Mouse (Mus musculus) left cerebral cortex, postnatal 25 days (tissue): ENCODE data around the gene Ywhag. TPM values are rescaled to one million over a fixed set of nuclear protein-coding genes. Genes with fewer than 3 reads are reported as not detected.
A peak's percentile ranks its signal among the peaks of the same experiment; 100 is the strongest.

Experiments
- DNase-seq, 2 experiments: peaks; one replicate each; pipeline ENCODE4 v3.0.0; 2022; ENCODE audit warnings: low spot score in 2 of 2, mixed read lengths in 1 of 2
- intact Hi-C: fragments of 180-260 bp; cut with DNase I; formaldehyde crosslinking; loops from one replicate; pipeline ENCODE4 v1.15.1; 2025
- total RNA-seq, 2 experiments: library from RNA; stranded (reverse); gene quantifications; 2 replicates each; pipeline ENCODE4 v1.2.3; 2021

The Ywhag gene
- total RNA-seq, 2 experiments from 2014 or later, result 1,217 to 1,308 TPM

GRCm38 (mm10) chr5:135867637-135868593, 66.5 kb downstream of the Ywhag start:
- peak; percentile 56 to 62 for DNase-seq
- intact Hi-C loops, result no loop called here

GRCm38 (mm10) chr5:135866662-135867061, 67.8 kb downstream of the Ywhag start:
- intact Hi-C loops, result no loop called here
- DNase-seq, result no peak

Other genes with a start within 250 kb of the Ywhag start
- gene Tmem120a, start 190.2 kb downstream of the Ywhag start, total RNA-seq, result 10 to 100 TPM; 13.5 to 18.7 TPM
- gene Styxl1, start 156.2 kb downstream of the Ywhag start, total RNA-seq, result not detected
- 100 to 1,000 TPM; 389 to 397 TPM for gene Mdh2, start 156.1 kb downstream of the Ywhag start, total RNA-seq
- 10 to 100 TPM; 85.4 to 98.1 TPM for gene Srrm3, start 127.7 kb downstream of the Ywhag start, total RNA-seq
- gene Hspb1, start 46.7 kb downstream of the Ywhag start, total RNA-seq, result 10 to 100 TPM; 16.9 to 19.7 TPM
- 1 to 10 TPM; 2.0 to 2.3 TPM for gene Ssc4d, start 39.9 kb upstream of the Ywhag start, total RNA-seq
- not detected for gene Zp3, start 45.5 kb upstream of the Ywhag start, total RNA-seq
- gene Dtx2, start 60.2 kb upstream of the Ywhag start, total RNA-seq, result 1 to 10 TPM; 8.5 to 8.7 TPM
- not detected for gene Upk3b, start 103.9 kb upstream of the Ywhag start, total RNA-seq
- gene Upk3bl, start 119.9 kb upstream of the Ywhag start, total RNA-seq, result not detected
- 1 to 10 TPM; 3.5 to 5.0 TPM for gene Rasa4, start 149.3 kb upstream of the Ywhag start, total RNA-seq
- 10 to 100 TPM; 71.5 to 83.9 TPM for gene Polr2j, start 182.0 kb upstream of the Ywhag start, total RNA-seq
- 10 to 100 TPM; 13.3 TPM for gene Lrwd1, start 201.5 kb upstream of the Ywhag start, total RNA-seq
- gene Alkbh4, start 201.5 kb upstream of the Ywhag start, total RNA-seq, result 1 to 10 TPM; 8.1 to 9.4 TPM
- gene Orai2, start 236.1 kb upstream of the Ywhag start, total RNA-seq, result 10 to 100 TPM; 57.1 to 60.1 TPM